Mouse (Mus musculus) thymus, adult 2 months (tissue): ENCODE measurements around the gene Trpm5. TPM values are rescaled to one million over a fixed set of nuclear protein-coding genes. Genes with fewer than 3 reads are reported as not detected.

ENCODE experiments used
- DNase-seq: peaks from one replicate; pipeline ENCODE4 v3.0.0; 2021
- H3K27ac ChIP-seq: fragments of 200-500 bp; 2 replicates; pipeline ENCODE4 v1.5.1; 2012; ENCODE audit warnings: low read length, control low read depth; ENCODE audit not compliant: control insufficient read depth, insufficient read depth
- H3K27me3 ChIP-seq: fragments of 200-500 bp; 2 replicates; pipeline ENCODE4 v1.6.1; 2012; ENCODE audit warnings: mild to moderate bottlenecking, low read length, moderate library complexity, mixed read lengths; ENCODE audit not compliant: control insufficient read depth, insufficient read depth
- H3K36me3 ChIP-seq: fragments of 200-500 bp; 2 replicates; pipeline ENCODE4 v1.6.1; 2012; ENCODE audit warnings: mild to moderate bottlenecking, low read length, moderate library complexity; ENCODE audit not compliant: control insufficient read depth, insufficient read depth
- H3K4me1 ChIP-seq: fragments of 200-500 bp; replicated peaks from 2 replicates; pipeline ENCODE4 v1.6.1; 2012; ENCODE audit warnings: low read length; ENCODE audit not compliant: control insufficient read depth, insufficient read depth
- H3K4me3 ChIP-seq: fragments of 200-500 bp; 2 replicates; pipeline ENCODE4 v1.5.1; 2012; ENCODE audit warnings: mild to moderate bottlenecking, low read length, control low read depth, moderate library complexity; ENCODE audit not compliant: control insufficient read depth, insufficient read depth
- CTCF ChIP-seq: fragments of 200-500 bp; IDR thresholded peaks from 2 replicates; pipeline ENCODE4 v1.5.1; 2012; ENCODE audit warnings: mild to moderate bottlenecking, control low read depth, low read length, moderate library complexity, borderline replicate concordance; ENCODE audit not compliant: control insufficient read depth, poor library complexity, insufficient read depth; ENCODE audit errors: extremely low read depth
- POLR2A ChIP-seq: fragments of 200-500 bp; IDR thresholded peaks from 2 replicates; pipeline ENCODE4 v1.6.1; 2012; ENCODE audit warnings: mild to moderate bottlenecking, low read length, control low read depth, moderate library complexity; ENCODE audit not compliant: control insufficient read depth, poor library complexity, insufficient read depth; ENCODE audit errors: extremely low read depth
- WGBS: fragments of 180-500 bp; shearing (Covaris S2); methylation state at CpG from one replicate; pipeline ENCODE4 v1.1.7; 2018; 5-methylcytosine and 5-hydroxymethylcytosine counted together
- polyA plus RNA-seq: library from polyadenylated mRNA; depleted of rRNA; stranded (reverse); fragments of >200 nt; gene quantifications from 2 replicates; pipeline ENCODE4 v1.2.3, GENCODE M21; 2012

Gene Trpm5
- polyA plus RNA-seq, 1 experiment, result 4.5 TPM

GRCm38 (mm10) chr7:143093847-143094246, 595 bp downstream of the Trpm5 start:
- H3K27me3 ChIP-seq, result no peaks in the 10 kb centered on the region
- 83% methylated on average over 3 of the region's 3 CpGs for WGBS
- no peaks in the 10 kb centered on the region for H3K36me3 ChIP-seq
- no peaks in the 10 kb centered on the region for H3K4me1 ChIP-seq
- H3K27ac ChIP-seq, result no peak overlapping the region
- TF ChIP-seq POLR2A (no peak), CTCF (no peak)
- DNase-seq, result no peak
- no peak overlapping the region for H3K4me3 ChIP-seq

- TF ChIP-seq CTCF, result no peak
- no peak for TF ChIP-seq POLR2A
- no peaks in the 10 kb centered on the region for H3K4me1 ChIP-seq
- peak; percentile 22 for DNase-seq
- H3K4me3 ChIP-seq, result no peak overlapping the region
- no peak overlapping the region for H3K27ac ChIP-seq
- 78% methylated on average over 4 of the region's 4 CpGs for WGBS
- no peaks in the 10 kb centered on the region for H3K36me3 ChIP-seq
- H3K27me3 ChIP-seq, result no peaks in the 10 kb centered on the region
Observed at GRCm38 (mm10) chr7:143087070-143087579, 7.3 kb downstream of the Trpm5 start.

- Histone ChIP-seq H3K36me3 (no peaks in the 10 kb centered on the region), H3K4me3 (no peak overlapping the region), H3K27me3 (no peaks in the 10 kb centered on the region), H3K27ac (no peak overlapping the region), H3K4me1 (no peaks in the 10 kb centered on the region)
- no peak for TF ChIP-seq POLR2A
- TF ChIP-seq CTCF, result no peak
- WGBS, result 53% methylated on average over 2 of the region's 2 CpGs
- DNase-seq, result peak; percentile 74
Observed at GRCm38 (mm10) chr7:143086366-143086765, 8.1 kb downstream of the Trpm5 start.

- TF ChIP-seq POLR2A, result no peak
- no peak for TF ChIP-seq CTCF
- no peak overlapping the region for H3K4me3 ChIP-seq
- H3K27ac ChIP-seq, result no peak overlapping the region
- no peaks in the 10 kb centered on the region for H3K4me1 ChIP-seq
- H3K36me3 ChIP-seq, result no peaks in the 10 kb centered on the region
- H3K27me3 ChIP-seq, result no peaks in the 10 kb centered on the region
- no peak for DNase-seq
- WGBS, result 86% methylated on average over 2 of the region's 2 CpGs
Observed at GRCm38 (mm10) chr7:143083708-143084107, 10.7 kb downstream of the Trpm5 start.

GRCm38 (mm10) chr7:143082024-143082423, 12.4 kb downstream of the Trpm5 start:
- H3K27me3 ChIP-seq, result no peaks in the 10 kb centered on the region
- 68% methylated on average over 6 of the region's 6 CpGs for WGBS

GRCm38 (mm10) chr7:143077351-143077750, 17.1 kb downstream of the Trpm5 start:
- 95% methylated on average over 2 of the region's 2 CpGs for WGBS
- Histone ChIP-seq H3K4me1 (no peaks in the 10 kb centered on the region), H3K27ac (no peak overlapping the region), H3K27me3 (no peaks in the 10 kb centered on the region), H3K36me3 (no peaks in the 10 kb centered on the region), H3K4me3 (no peak overlapping the region)
- DNase-seq, result no peak
- TF ChIP-seq POLR2A, result no peak
- no peak for TF ChIP-seq CTCF

More at GRCm38 (mm10) chr7:143082024-143082423, 12.4 kb downstream of the Trpm5 start:
- Histone ChIP-seq H3K36me3 (no peaks in the 10 kb centered on the region), H3K27ac (no peak overlapping the region), H3K4me1 (no peaks in the 10 kb centered on the region), H3K4me3 (no peak overlapping the region)
- no peak for DNase-seq
- TF ChIP-seq CTCF (no peak), POLR2A (no peak)

GRCm38 (mm10) chr7:143075394-143075793, 19.0 kb downstream of the Trpm5 start:
- H3K4me1 ChIP-seq, result peaks cover 3% of the 10 kb centered on the region
- no peaks in the 10 kb centered on the region for H3K27me3 ChIP-seq
- H3K4me3 ChIP-seq, result no peak overlapping the region
- H3K27ac ChIP-seq, result no peak overlapping the region
- 93% methylated on average over 5 of the region's 5 CpGs for WGBS
- no peaks in the 10 kb centered on the region for H3K36me3 ChIP-seq
- no peak for DNase-seq
- no peak for TF ChIP-seq CTCF
- no peak for TF ChIP-seq POLR2A
